In the genomic region with DNA sequence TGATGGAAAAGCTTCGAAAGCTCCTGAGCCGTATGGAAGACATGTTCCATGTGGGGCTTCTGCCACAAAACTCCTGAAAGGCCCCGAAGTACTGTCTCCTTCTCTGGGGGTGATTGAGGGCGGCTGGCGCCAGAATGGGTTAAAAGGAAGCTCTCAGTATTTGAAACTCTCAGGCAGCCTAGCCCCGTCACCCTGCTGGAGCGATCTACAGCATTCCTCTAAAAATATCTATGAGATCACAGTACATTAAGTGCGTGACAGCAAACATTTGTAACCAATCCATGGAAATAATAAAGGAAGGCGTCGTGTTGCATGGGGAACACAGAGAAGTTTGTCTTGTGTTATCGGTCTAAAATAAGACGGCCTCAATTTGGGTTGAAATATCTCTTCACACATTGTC, we compare ENCODE assay signal across 16 mouse cellular contexts.
"Had no signal": no experiment of that assay in that cellular context is flagged by ENCODE, and none has a peak within 500 bp of the region (broad histone marks: within the 10 kb centered on the region; RNA-seq: fewer than 3 reads in every experiment).

No protein-coding gene starts in this region.

- H3K4me3 ChIP-seq: intestine, embryonic 15.5 days; kidney, embryonic 15.5 days; layer of hippocampus, adult 2 months; limb, embryonic 12.5 days; liver, embryonic 13.5 days; midbrain, embryonic 10.5 days; myocyte; neural tube, embryonic 15.5 days had no signal

- H3K27me3 ChIP-seq: kidney, embryonic 15.5 days; limb, embryonic 12.5 days; liver, embryonic 13.5 days; neural tube, embryonic 15.5 days had no signal

- ATAC-seq: intestine, embryonic 15.5 days had no signal

- H3K27ac ChIP-seq: intestine, embryonic 15.5 days; kidney, embryonic 15.5 days; layer of hippocampus, adult 2 months; limb, embryonic 12.5 days; liver, embryonic 13.5 days; midbrain, embryonic 10.5 days; neural tube, embryonic 15.5 days had no signal

- DNase-seq: kidney, adult 18-20 months; liver; liver, embryonic 13.5 days; midbrain, embryonic 14.5 days; right cerebral cortex, adult 18-20 months; right cerebral cortex, postnatal 25 days; thymus, adult 18-20 months; thymus, postnatal 25 days had no signal

- H3K9ac ChIP-seq: intestine, embryonic 15.5 days; kidney, embryonic 15.5 days; limb, embryonic 12.5 days; liver, embryonic 13.5 days; liver, postnatal 0 days; neural tube, embryonic 15.5 days had no signal

- H3K36me3 ChIP-seq: intestine, embryonic 15.5 days; kidney, embryonic 15.5 days; limb, embryonic 12.5 days; liver, embryonic 13.5 days had no signal

- H3K9me3 ChIP-seq: intestine, embryonic 15.5 days; kidney, embryonic 15.5 days; limb, embryonic 12.5 days; liver, embryonic 13.5 days; midbrain, embryonic 10.5 days; neural tube, embryonic 15.5 days had no signal

- H3K4me2 ChIP-seq: intestine, embryonic 15.5 days; kidney, embryonic 15.5 days; limb, embryonic 12.5 days; liver, embryonic 13.5 days; neural tube, embryonic 15.5 days had no signal
